Mouse (Mus musculus) natural killer cell, adult 2 months (primary cell): Measurements from ENCODE around the gene Cbx8.

ENCODE experiments used
- DNase-seq, 2 experiments: peaks; one replicate each; pipeline ENCODE4 v3.0.0; 2022; ENCODE audit warnings: low spot score in 2 of 2

The Cbx8 gene

DNA sequence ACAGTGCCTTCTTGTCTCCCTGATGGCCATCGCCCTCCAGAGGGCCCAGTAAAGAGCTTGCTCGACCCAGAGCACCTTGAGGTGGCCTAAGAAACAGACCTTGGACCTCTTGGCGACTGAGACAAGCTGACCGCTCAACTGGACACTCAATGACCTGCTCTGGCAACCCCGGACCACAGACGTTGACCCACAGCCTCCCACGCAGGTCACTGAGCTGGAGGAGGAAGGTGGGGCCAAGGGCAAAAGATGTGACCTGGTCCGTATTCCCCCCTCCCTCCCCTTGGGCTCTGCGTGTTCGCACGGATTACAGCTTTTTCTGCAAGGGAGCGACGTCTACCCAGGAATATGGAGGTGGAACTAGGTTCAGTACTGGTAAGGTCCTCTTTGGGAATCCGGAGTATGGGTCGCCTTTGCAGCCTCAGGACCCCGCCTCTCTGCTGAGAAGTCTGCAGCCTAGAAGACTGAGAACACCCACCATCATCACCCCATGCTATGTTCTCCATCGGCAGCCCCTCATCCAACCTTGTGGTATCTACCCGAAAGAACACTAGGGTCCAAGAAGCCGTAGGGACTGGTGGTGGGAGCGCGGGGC, 5.6 kb downstream of the Cbx8 start:
- no peak for DNase-seq

DNA sequence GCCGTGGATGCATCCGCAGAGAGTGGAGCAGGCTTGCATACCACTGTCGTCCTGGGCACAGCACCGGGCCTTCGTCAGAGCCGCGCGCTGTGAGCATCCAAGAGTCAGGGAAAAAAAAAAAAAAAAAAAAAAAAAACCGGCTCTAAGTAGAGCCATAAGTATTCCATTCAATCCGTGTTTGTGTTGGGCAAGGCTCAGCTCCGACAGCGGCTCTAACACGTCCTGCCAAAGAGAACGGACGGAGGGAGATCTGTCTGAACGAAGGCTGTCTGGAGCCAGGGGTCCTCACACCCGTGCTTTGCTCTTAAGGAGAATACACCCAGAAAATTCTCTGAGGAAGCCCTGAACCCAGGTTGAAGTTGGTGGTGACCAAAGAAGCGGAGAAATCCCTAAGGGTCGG, 6.1 kb downstream of the Cbx8 start:
- DNase-seq: no peak

DNA sequence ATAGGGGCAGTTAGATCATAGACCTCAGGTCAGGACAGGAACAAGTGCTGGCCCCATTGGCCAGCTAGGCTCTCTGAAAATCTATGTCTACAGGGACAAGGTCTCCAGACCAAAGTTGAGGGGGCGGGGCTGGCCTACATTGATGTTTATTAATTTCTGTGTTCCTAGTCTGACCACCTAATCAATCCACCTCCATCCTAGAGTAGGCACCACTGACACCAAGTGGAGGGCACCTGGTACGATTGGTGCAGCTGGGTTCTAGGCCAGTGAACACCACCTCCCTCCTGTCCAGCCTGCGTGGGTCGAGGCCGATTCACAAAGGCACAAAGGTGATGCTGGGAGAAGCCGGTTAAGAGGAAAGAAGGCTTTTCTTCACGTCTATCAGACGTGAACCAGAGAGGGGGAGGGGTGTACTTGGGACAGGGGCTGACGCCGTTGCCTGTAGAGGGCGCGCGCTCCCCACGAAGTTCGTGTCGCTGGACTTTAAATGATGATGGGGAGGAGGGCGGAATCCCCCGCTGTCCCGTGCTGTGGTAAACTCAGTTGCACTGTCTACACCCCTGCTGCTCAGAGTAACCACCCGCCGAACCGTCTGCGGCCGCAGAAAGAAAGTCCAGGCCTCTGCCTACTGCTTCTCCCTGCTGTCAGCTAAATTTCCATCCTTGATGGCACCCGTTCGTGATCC, 6.8 kb downstream of the Cbx8 start:
- peak; percentile 91 to 92 for DNase-seq

DNA sequence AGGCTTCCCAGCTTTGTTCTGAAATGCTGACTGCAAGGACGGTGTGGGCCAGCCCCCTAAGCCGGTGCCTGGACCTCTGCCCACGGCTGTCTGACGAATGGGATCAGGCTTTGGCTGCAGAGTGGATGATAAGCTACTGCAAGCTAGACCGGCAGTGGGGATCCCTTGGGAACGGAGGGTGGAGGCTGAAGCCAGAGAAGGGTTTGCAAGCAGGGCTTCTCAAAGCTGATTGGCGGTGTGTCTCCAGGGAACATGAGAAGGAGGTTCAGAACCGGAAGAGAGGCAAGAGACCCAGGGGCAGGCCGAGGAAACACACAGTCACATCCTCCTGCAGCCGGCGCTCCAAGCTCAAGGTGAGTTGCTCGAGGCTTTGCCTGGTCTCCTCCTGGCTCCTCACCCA, 14.6 kb downstream of the Cbx8 start:
- no peak for DNase-seq

- no peak for DNase-seq
Measured at GRCm38 (mm10) chr11:119024260-119024659, 16.5 kb downstream of the Cbx8 start.

- DNase-seq: no peak
Measured at GRCm38 (mm10) chr11:119023616-119023980, 17.2 kb downstream of the Cbx8 start.

GRCm38 (mm10) chr11:119022895-119023615, 17.7 kb downstream of the Cbx8 start, which contains the start of gene Cbx2:
Gene Cbx2, plus strand, starts transcription at chr11:119022962.
- peak; percentile 46 to 72 for DNase-seq

DNA sequence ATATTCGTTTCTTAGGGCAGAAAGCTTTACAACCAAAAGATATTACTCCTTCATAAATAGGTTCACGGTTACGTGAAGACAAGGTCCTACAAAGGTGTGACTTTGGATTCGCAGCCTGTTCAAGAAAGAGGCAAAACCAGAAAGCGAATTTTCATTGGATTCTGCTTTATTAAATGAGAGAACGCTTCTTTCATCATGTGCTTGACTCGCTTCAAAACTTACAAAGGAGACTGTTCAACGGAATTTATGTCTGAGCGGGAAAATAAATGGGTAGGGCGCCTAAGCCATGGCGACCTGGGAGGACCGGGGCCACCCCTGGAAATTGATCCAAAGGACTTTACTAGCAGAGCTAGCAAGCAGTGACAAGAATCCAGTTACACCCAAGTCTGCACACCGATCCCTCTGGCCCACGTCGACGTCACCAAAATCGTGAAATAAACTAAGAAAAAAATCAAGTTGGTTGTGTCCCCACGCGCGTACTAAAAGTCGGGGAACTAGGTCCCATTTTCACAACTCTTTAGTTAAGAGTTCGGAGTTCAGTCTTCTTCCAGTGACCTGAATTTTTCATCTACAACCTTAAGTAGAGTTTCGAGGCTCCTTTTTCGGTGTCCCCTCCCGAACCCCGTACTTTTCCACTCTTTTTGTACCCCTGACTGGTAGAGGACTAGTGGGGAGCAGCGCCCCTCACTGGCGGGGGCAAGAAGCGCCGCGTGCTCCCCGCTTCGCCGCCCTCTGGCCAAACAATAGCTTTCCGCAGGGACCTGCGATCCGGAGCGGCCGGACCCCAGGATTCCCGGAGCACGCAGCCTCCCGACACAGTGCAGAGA, 18.5 kb downstream of the Cbx8 start:
- DNase-seq: no peak

DNA sequence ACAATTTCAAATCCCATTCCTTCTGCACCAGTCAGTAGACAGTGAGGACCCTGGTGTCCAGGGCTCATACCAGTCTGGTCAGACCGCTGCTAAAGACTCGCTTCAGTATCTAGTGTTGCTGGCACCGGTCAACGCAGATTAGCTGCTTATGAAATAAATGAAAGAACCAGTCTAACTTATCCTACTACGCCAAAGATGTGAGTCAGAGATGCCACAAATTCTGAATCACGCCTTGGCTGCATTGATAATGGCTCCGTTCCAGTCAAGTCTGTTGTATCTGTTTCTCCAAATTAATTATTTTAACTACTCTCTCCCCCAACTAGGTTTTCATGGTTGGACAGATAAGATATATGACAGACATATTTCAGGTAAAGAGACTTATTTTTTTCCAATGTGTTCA, 19.6 kb downstream of the Cbx8 start:
- DNase-seq: no peak

DNA sequence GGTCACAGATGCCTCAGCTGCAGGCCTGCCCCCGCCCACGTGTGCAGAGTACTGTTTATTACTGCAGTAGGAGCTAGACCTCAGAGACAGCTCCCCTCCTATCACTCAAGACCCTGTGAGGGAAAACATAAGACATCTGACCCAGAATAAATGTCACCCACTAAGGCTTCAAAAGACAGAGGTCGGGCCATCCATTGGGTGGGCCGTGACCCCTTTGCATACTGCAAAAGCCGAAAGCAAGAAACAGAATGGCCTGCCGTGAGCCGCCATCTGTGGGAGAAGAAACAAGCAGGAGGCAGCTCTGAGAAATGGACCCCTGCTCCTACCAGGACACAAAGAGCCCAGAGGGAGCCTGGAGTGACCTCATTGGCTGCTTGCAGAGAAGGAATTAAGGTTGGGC, 23.3 kb downstream of the Cbx8 start:
- no peak for DNase-seq

- no peak for DNase-seq
Measured at GRCm38 (mm10) chr11:119014455-119014854, 26.3 kb downstream of the Cbx8 start.

DNA sequence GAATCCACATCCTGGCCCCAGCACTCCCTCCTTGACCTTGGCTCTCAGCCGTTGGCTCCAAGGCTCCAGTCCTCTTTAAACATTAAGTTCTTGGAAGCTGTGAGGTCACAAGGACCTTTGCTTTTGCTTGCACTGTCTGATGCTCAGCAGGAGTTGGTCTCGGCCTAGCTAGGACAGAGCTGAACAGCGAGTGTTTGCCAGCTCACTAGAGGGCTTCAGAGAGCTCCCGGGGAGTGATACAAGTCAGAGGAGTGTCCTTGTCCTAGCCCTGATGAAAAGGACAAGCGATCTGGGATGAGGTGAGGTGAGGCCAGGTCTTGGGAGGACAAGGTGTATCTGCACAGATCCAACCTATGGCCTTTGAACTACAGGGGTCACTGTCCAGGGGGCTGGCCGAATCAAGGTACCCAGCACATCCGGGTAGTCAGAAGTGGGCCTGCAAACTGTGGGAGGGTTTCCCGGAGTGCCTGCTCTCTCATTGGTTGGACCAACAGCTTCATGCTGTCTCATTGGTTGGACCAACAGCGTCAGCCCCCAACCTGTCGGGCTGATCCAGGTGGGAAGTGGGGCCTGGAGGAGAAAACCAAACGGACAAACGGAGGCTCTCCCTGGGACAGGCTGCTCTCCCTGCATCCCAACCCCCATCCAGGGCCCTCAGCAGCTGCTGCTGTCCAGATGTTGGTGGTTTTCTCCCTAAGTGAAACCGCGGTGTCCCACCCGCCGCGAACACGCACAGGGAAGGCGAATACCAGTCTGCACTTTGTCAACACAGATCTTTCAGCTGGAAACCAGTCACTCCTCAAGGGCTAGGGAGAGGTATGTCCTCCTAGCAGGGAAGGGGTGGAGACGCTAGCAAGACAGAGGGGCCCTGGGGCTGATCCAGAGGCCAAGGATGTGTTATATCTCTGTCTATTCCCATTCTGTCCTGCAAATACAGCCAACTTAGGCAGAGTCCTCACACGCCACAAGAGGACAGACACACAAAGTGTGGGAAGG, 33.0 kb downstream of the Cbx8 start:
- DNase-seq: no peak

- no peak for DNase-seq
Measured at GRCm38 (mm10) chr11:119006462-119006861, 34.3 kb downstream of the Cbx8 start.

- peak; percentile 35 to 37 for DNase-seq
Measured at GRCm38 (mm10) chr11:119005547-119006275, 35.1 kb downstream of the Cbx8 start.

DNA sequence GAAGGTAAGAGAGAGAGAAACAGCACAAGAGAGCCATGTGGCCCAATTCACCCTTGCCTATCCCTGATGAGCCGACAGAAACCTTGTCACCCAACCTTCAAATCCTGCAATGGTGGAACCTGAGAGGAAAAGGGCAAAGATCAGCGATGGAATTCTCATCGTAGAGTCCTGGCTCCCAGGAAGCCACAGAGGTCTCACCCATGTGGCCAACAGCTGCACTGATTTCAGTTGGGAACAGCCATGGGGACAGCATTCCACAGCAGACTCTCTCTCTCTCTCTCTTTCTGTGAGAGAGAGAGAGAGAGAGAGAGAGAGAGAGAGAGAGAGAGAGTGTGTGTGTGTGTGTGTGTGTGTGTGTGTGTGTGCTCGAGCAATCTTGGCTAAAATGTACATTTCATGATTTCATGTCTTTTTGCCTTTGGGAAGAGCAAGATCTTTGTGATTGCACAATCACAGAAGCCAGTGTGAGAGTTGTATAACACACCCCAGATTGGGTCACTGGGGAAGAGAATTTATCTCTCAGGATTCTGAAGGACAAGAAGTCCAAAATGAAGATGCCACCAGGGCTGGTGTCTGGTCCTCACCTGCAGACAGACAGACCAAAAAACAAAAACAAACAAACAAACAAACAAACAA, 39.2 kb downstream of the Cbx8 start:
- DNase-seq: no peak

- DNase-seq: no peak
Measured at GRCm38 (mm10) chr11:119000877-119001276, 39.9 kb downstream of the Cbx8 start.

DNA sequence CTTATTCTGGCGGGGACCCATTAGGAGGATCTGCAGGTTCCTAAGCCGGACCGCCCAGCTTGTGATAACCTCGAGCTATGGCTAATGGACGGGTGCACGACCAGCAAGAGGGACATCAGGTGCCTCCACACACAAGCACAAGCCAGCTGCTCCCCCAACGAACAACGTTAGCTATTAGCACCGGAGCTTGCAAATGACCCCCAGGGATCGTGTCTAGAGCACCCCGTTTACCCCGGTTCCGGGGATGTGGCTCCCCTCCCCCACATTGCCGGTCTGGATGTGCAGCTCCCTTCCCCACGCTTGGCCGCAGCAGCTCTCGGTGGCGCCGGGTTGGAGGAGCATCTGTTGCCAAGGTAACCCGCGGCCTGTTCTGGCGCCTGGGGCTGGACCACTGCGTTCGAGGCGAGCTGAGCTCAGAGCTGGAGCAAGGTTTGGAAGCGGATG, 41.4 kb downstream of the Cbx8 start:
- DNase-seq: no peak

- DNase-seq: peak; percentile 67 to 79
Measured at GRCm38 (mm10) chr11:118998540-118999265, 42.1 kb downstream of the Cbx8 start.

DNA sequence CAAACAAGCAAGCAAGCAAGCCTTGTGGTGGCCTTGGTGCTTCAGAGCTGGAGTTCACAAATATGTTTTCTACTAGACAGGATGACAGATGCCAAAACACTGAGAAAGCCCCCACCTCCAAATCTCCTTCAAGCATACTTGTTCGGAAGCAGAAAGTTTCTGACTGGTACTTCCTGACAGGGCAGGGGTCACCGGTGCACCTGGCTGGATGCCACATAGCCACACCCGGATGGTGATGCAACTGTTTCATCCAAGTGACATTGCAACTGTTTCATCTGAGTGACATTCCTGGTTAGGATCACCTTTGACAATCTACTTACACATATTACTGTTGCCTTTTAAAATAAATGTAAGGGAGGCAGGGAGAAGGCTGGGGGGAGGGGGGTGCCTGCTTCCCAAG, 43.6 kb downstream of the Cbx8 start:
- DNase-seq: no peak
